ENCODE assay signal across 7 mouse cellular contexts in the genomic region with DNA sequence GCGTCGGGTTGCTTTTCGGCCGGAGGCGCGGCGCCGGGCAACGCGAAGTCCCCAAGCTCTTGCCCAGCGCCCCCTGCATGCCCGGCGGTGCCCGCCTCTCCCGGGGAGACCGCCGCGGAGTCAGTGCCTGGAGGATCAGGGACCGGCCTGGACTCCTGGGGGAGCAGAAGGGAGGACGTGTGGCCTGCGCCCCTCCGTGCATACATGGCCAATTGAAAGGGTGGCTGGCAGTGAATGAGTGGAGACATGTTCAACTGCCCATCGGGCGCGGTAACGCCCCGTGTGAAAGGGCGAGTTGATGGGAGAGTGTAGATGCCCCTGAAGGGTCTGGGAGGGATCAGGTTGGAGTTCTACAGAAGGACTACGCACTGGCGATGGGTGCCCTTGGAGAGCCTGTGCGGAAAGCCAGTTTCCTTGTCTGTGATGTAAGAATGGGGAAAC. TPM values are rescaled to one million over a fixed set of nuclear protein-coding genes. Genes with fewer than 3 reads are reported as not detected.
DNase-seq lines count a peak whose midpoint lies in the region; ATAC-seq lines count a peak whose summit lies in the region.

No protein-coding gene starts in this region.

- peak overlapping the region; percentile 95 for H3K9ac ChIP-seq in lung, embryonic 16.5 days (ENCODE audit: low read length)
- peak overlapping the region; percentile 87 for H3K9ac ChIP-seq in heart, embryonic 16.5 days (ENCODE audit: low read length)

- no peaks in the 10 kb centered on the region for H3K27me3 ChIP-seq in lung, embryonic 16.5 days (ENCODE audit: control insufficient read depth, insufficient read depth, low read depth, low read length)
- no peaks in the 10 kb centered on the region for H3K27me3 ChIP-seq in heart, embryonic 16.5 days (ENCODE audit: control insufficient read depth, insufficient read depth, low read length)

- peaks cover 11% of the 10 kb centered on the region for H3K4me1 ChIP-seq in lung, embryonic 16.5 days (replicated peaks; ENCODE audit: control insufficient read depth, insufficient read depth, low read length)
- H3K4me1 ChIP-seq in heart, embryonic 16.5 days (ENCODE audit: control insufficient read depth, insufficient read depth, low read length): peaks cover 10% of the 10 kb centered on the region

- under 1% methylated on average over 24 of the region's 31 CpGs for WGBS in lung, embryonic 16.5 days
- under 1% methylated on average over 31 of the region's 31 CpGs for WGBS in heart, embryonic 16.5 days
- WGBS in macrophage (ENCODE audit: missing documents): under 1% methylated on average over 31 of the region's 31 CpGs

- peak overlapping the region; percentile 88 for H3K27ac ChIP-seq in lung, embryonic 16.5 days (ENCODE audit: low read length)
- peak overlapping the region; percentile 89 for H3K27ac ChIP-seq in heart, embryonic 16.5 days (ENCODE audit: low read length)
- peak overlapping the region; percentile 34 for H3K27ac ChIP-seq in macrophage

- H3K4me2 ChIP-seq in lung, embryonic 16.5 days (ENCODE audit: low read depth, low read length): peak overlapping the region; percentile 83
- H3K4me2 ChIP-seq in heart, embryonic 16.5 days (ENCODE audit: low read depth, low read length): peak overlapping the region; percentile 75

- no peak for DNase-seq in lung, postnatal 36 days
- DNase-seq in c-Kit-negative CD71-positive TER-119-positive erythroid progenitor cells, embryonic 14.5 days (ENCODE audit: low read depth, low spot score): peak; percentile 40
- DNase-seq in cerebellum, adult 8-10 months: no peak
- no peak for DNase-seq in c-Kit-positive CD71-positive TER-119-positive erythroid progenitor cells, embryonic 14.5 days (ENCODE audit: low spot score)

- no peaks in the 10 kb centered on the region for H3K9me3 ChIP-seq in lung, embryonic 16.5 days (ENCODE audit: control insufficient read depth, low read length)
- H3K9me3 ChIP-seq in heart, embryonic 16.5 days (replicated peaks; ENCODE audit: control insufficient read depth, low read length): no peaks in the 10 kb centered on the region

- H3K79me2 ChIP-seq in macrophage (ENCODE audit: inconsistent target): peaks cover 41% of the 10 kb centered on the region

- peak overlapping the region; percentile 94 for H3K4me3 ChIP-seq in lung, embryonic 16.5 days (ENCODE audit: low read length)
- H3K4me3 ChIP-seq in heart, embryonic 16.5 days (ENCODE audit: low read length): peak overlapping the region; percentile 81
- peak overlapping the region; percentile 89 for H3K4me3 ChIP-seq in macrophage (ENCODE audit: inconsistent target)

- peaks cover 4% of the 10 kb centered on the region for H3K36me3 ChIP-seq in lung, embryonic 16.5 days (ENCODE audit: control insufficient read depth, insufficient read depth, low read length)
- H3K36me3 ChIP-seq in heart, embryonic 16.5 days (ENCODE audit: control insufficient read depth, insufficient read depth): peaks cover 6% of the 10 kb centered on the region; the same call in 1 of the 2 replicates
- peaks cover 11% of the 10 kb centered on the region for H3K36me3 ChIP-seq in macrophage (ENCODE audit: inconsistent target)

- ATAC-seq in lung, embryonic 16.5 days (ENCODE audit: low read depth): peak; percentile 86
- ATAC-seq in heart, embryonic 16.5 days (replicated peaks; ENCODE audit: extremely low read depth, insufficient read depth, low FRiP score): peak; percentile 78

RNA-seq across cellular contexts. Expression of a gene that starts 0.4 kb away (rescaled TPM):
- 32.2 and 36.3 TPM in 2 replicates for polyA plus RNA-seq in lung, embryonic 16.5 days (2015; fragmentation: Nextera tagmentation; extraction: Ambion mirVana)
- polyA plus RNA-seq in heart, embryonic 16.5 days (2015; fragmentation: Nextera tagmentation; extraction: Ambion mirVana): 28.1 and 32.0 TPM in 2 replicates
- total RNA-seq in macrophage (2018; cell fraction: chromatin; rRNA removed): 10 to 100 TPM; 17.2 to 46.0 (median 31.6) TPM
- 10 to 100 TPM; 16.1 to 25.7 (median 21.2) TPM for total RNA-seq in macrophage (2018; cell fraction: cytosol; rRNA removed)
- 10 to 100 TPM; 13.2 to 30.4 (median 19.6) TPM for total RNA-seq in macrophage (2018; cell fraction: nucleus; rRNA removed)
- 15.0 to 36.4 TPM (median 28.2 TPM) in 3 replicates for polyA plus RNA-seq in macrophage (2018)

RNA-seq across cellular contexts. Expression of a gene that starts 31.9 kb away (rescaled TPM):
- polyA plus RNA-seq in lung, embryonic 16.5 days (2015; fragmentation: Nextera tagmentation; extraction: Ambion mirVana): 41.8 and 47.4 TPM in 2 replicates
- 35.8 and 41.6 TPM in 2 replicates for polyA plus RNA-seq in heart, embryonic 16.5 days (2015; fragmentation: Nextera tagmentation; extraction: Ambion mirVana)
- 100 to 1,000 TPM; 134 to 771 (median 241) TPM for total RNA-seq in macrophage (2018; cell fraction: chromatin; rRNA removed)
- 100 to 1,000 TPM in 22 of 26 experiments, 10 to 100 TPM in 4; 89.7 to 358 (median 144) TPM for total RNA-seq in macrophage (2018; cell fraction: cytosol; rRNA removed)
- total RNA-seq in macrophage (2018; cell fraction: nucleus; rRNA removed): 100 to 1,000 TPM; 123 to 661 (median 273) TPM
- 73.3 to 115 TPM (median 94.8 TPM) in 3 replicates for polyA plus RNA-seq in macrophage (2018)

Comparison
In these comparisons a context has a peak if more than half of its experiments do, and no peak if none do; other contexts are left out.
1. H3K27ac ChIP-seq: peak in every context shown above with its lines; median percentile 89 in heart, embryonic 16.5 days; 88 in lung, embryonic 16.5 days; 34 in macrophage.